Mouse (Mus musculus) Patski (cell line): Measurements from ENCODE around the gene Znhit3. TPM values are rescaled to one million over a fixed set of nuclear protein-coding genes. Genes with fewer than 3 reads are reported as not detected.

Experiments used
- ATAC-seq: fragments of 100-300 bp; one replicate; pipeline ENCODE4 v1.8.0; 2021
- CTCF ChIA-PET: fragments of 350-600 bp; sonication (Branson Sonifier 250); formaldehyde crosslinking; loops from one replicate; lab custom pipeline; 2022; ENCODE audit warnings: inconsistent platforms; lab: Charles Lee
- POLR2A ChIA-PET: fragments of 350-600 bp; sonication (Branson Sonifier 250); formaldehyde crosslinking; loops from one replicate; lab custom pipeline; 2022; ENCODE audit warnings: antibody characterized with exemption, inconsistent platforms; lab: Charles Lee
- DNase-seq: peaks from one replicate; pipeline ENCODE4 v3.0.0-alpha.2; 2011; ENCODE audit warnings: low read depth, low spot score
- H3K27me3 ChIP-seq: fragments of 371-371 bp; one replicate; pipeline ENCODE4 v1.5.1; 2021
- CTCF ChIP-seq: fragments of 100-300 bp; IDR thresholded peaks from one replicate; pipeline ENCODE4 v1.5.1; 2021
- in situ Hi-C: fragments of 300-500 bp; cut with MboI; formaldehyde crosslinking; loops from 3 replicates; pipeline ENCODE4 v1.11.1; 2018; ENCODE audit warnings: low pct_unique_long_range_greater_than_20kb, mixed read lengths
- polyA plus RNA-seq: library from polyadenylated mRNA; unstranded; gene quantifications from one replicate; pipeline ENCODE4 v1.2.3, GENCODE M21; 2021

Znhit3 gene
- polyA plus RNA-seq, 1 experiment from 2014 or later = 18.7 TPM

DNA sequence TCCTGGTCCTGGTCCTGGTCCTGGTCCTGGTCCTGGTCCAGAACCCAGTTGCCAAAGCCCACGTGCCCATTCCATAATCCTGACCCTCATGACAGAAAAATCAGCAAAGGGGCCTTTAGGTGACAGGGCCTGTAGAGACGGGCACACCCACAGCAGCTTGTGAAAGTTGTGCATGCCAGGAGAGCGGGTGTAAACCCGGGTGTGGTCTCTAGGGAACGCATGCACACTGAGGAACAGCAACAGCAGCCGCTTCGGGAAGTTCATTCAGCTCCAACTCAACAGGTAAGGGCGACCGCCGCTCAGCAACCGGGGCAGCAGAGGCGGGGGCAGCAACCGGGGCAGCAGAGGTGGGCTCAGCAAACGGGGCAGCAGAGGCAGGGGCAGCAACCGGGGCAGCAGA, 23.1 kb downstream of the Znhit3 start:
- POLR2A ChIA-PET = no interaction called here
- no peak for ATAC-seq
- no peak for TF ChIP-seq CTCF
- in situ Hi-C loops = no loop called here
- H3K27me3 ChIP-seq = no peaks in the 10 kb centered on the region
- CTCF ChIA-PET = no interaction called here
- no peak for DNase-seq

DNA sequence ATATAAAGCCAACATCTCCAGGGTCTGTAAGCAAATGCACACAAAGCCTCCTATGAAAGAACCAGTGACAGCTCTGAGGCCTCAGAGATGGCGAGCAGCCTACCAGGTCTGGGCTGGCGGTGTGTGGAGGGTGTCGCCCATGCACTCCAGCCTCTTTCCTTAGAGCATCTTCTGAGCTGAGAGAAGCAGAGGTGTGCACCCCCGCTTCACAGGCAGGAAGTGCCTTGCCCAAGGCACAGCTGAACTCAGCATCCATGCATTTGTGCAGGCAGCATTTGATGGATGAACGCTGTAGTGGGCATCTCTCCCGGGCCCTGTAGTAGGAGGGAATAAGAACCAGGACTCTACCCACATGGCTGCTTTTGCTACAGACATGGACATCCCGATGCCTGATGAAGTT, 24.5 kb downstream of the Znhit3 start:
- no peak for TF ChIP-seq CTCF
- no peaks in the 10 kb centered on the region for H3K27me3 ChIP-seq
- DNase-seq (no peak), ATAC-seq (no peak)
- in situ Hi-C loops = no loop called here
- ChIA-PET POLR2A (no interaction called here), CTCF (no interaction called here)

DNA sequence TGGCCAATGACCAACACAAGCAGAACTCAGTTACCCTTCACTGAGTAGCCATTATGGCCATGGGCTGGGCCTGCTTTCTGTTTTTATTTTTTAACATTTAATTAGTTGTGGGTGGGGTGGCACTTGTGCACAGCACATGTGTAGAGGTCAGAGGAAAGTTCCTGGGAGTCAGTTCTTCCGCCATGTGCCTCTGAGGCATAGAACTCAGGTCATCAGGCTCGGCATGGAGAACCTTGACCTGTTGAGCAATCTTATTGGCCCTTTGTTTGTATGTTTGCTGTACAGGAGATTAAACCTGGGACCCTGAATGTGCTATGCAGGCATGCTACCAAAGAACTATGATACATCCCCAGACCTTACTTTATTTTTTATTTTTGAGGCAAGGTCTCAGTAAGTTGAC, 26.7 kb downstream of the Znhit3 start:
- ChIA-PET CTCF (no interaction called here), POLR2A (no interaction called here)
- no peak for TF ChIP-seq CTCF
- no peaks in the 10 kb centered on the region for H3K27me3 ChIP-seq
- in situ Hi-C loops = no loop called here
- DNase-seq (no peak), ATAC-seq (no peak)

DNA sequence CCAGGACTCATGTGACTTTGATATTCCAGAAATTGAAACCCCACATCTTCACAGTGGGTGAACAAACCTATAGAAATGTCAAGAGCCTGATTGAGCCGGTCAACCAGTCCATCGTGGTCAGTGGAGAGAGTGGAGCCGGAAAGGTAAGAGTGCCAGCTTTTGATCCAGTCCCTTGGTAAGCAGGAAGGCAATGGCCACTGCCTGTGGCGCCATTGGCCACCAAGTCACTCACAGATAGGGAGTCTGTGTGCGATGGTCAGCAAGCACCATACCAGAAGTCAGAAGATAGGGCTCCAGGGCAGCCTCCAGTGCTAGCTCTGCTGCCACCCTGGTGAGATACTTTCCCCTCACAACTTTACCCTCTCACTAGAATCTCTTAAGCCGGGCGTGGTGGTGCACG, 28.1 kb downstream of the Znhit3 start:
- TF ChIP-seq CTCF = no peak
- ATAC-seq = no peak
- ChIA-PET CTCF (no interaction called here), POLR2A (no interaction called here)
- DNase-seq = no peak
- in situ Hi-C loops = no loop called here
- no peaks in the 10 kb centered on the region for H3K27me3 ChIP-seq

DNA sequence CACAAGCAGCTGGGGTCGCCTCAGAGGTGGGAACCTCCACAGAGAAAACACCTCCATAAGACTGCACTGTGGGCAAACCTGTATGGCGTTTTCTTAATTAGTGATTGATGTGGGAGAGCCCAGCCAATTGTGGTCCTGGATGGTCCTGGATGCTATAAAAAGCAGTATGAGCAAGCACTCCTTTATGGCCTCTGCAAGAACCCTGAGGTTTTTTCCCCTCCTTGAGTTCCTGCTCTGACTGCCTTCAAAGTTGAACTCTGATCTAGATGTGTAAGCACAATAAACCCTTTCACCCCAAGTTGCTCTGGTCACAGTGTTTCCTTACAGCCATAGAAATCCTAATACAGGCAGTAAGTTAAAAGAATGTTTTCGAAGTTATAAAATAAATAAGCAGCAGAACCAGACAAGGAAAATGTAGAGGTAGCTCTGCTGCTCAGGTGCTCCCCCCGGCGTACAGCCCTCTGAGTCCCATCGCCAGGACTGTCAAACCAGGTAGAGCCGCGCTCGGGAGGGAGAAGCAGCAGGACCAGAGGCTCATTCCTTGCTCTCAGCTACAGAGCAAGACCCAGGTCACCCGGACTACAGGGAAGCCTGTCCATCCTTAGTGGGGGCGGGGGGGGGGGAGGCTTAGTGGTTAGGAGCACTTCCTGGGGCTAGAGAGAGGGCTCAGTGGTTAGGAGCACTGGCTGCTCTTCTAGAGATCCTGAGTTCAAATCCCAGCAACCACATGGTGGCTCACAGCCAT, 29.2 kb downstream of the Znhit3 start:
- ChIA-PET POLR2A (no interaction called here), CTCF (no interaction called here)
- no peak for ATAC-seq
- DNase-seq = no peak
- no peak for TF ChIP-seq CTCF
- no peaks in the 10 kb centered on the region for H3K27me3 ChIP-seq
- in situ Hi-C loops = no loop called here

DNA sequence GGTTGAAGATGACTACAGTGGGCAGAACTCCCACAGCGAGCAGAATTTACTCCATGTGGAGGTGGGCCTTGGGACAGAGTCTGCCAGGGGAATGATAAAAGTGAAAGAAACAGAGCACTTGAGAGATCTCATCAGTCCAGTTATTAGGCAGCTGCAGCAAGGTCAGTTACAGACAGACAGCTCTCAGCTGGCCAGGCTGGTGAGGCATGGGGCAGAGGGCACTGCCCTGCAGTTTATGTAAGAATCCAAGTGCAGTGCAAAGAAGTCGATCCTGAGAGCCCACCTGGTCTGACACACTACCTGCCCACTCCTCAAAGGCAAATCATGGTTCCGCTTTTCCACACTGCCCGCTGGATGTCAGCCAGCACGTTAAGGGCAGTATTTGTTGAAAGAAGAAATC, 29.9 kb downstream of the Znhit3 start:
- ATAC-seq = no peak
- POLR2A ChIA-PET = no interaction called here
- in situ Hi-C loops = no loop called here
- no peak for TF ChIP-seq CTCF
- CTCF ChIA-PET = no interaction called here
- DNase-seq = no peak
- no peaks in the 10 kb centered on the region for H3K27me3 ChIP-seq

DNA sequence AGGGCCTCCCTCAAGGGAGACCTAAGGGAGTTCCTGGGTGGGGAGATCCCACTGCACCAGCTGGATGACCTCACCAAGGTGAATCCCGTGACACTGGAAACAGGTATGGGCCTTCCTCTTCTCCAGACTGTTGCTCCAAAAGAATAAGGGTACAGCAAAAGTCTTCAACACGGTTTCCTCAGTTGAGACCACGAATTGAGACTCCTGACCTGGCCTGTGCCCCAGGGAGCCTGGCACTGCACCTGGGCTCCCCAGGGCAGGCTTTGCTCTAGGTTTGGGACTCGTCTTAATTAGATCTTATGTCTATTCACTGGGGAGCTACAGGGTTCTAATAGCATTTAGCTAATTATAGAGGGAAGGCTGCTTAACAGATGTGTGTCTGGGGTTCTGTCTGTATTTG, 30.9 kb downstream of the Znhit3 start:
- no peaks in the 10 kb centered on the region for H3K27me3 ChIP-seq
- no peak for TF ChIP-seq CTCF
- ATAC-seq (no peak), DNase-seq (no peak)
- in situ Hi-C loops = no loop called here
- CTCF ChIA-PET = interaction anchor here (2.1 kb wide), 1 partner anchor 33 kb away, joined by 6 read pairs; no protein-coding TSS in a partner anchor
- POLR2A ChIA-PET = interaction anchor here (1.3 kb wide), 1 partner anchor 23 kb away, joined by 3 read pairs; no protein-coding TSS in a partner anchor

DNA sequence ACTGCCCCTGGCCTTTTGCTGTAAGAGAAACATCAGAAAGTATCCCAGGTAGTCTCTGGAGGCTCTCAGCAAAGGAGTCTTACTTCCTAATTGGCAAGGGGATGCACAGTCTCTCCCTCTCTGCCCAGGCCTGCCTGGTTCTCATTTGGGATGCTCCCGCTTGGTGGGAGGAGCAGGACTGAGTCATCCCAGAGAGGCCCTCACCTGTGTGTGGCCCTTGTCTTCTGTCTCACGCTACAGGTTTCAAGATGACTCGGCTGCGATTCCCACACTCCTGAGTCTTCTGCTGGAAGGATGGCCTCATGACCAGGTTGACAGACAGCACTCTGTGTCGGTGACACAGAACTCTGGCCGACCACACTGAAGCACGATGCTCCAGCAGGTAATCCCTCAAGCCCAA, 33.8 kb downstream of the Znhit3 start:
- no peak for TF ChIP-seq CTCF
- DNase-seq (no peak), ATAC-seq (no peak)
- no peaks in the 10 kb centered on the region for H3K27me3 ChIP-seq
- in situ Hi-C loops = no loop called here
- CTCF ChIA-PET = no interaction called here
- POLR2A ChIA-PET = no interaction called here

DNA sequence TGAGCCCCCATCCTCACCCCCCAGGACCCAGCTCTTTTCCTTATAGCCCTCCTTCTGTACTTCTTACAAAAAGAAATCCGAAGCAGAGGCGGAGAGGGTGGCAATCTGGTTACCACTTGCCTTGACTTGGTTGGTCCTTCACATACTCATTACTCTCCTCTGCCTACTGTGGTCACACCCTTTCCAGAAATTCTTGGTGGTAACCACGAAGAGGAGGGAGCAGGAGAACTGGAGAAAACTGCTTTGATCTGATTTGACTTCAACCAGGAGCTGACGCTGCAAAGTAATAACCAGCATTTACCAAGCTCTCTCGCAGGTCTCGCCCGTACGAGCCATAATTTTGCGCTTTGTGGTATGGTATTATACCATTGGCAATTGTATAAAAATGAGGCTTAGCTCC, 35.2 kb downstream of the Znhit3 start:
- no peak for TF ChIP-seq CTCF
- ChIA-PET POLR2A (interaction anchor here (0.8 to 3.5 kb wide), 4 partner anchors 11 to 36 kb away, joined by 3 to 25 read pairs (median 4); partner anchors contain the start of genes Ggnbp2 and Znhit3), CTCF (interaction anchor here (1.0 to 1.2 kb wide), 3 partner anchors 9 to 26 kb away, joined by 3 to 8 read pairs (median 3); no protein-coding TSS in a partner anchor)
- DNase-seq (no peak), ATAC-seq (no peak)
- in situ Hi-C loops = no loop called here
- no peaks in the 10 kb centered on the region for H3K27me3 ChIP-seq

DNA sequence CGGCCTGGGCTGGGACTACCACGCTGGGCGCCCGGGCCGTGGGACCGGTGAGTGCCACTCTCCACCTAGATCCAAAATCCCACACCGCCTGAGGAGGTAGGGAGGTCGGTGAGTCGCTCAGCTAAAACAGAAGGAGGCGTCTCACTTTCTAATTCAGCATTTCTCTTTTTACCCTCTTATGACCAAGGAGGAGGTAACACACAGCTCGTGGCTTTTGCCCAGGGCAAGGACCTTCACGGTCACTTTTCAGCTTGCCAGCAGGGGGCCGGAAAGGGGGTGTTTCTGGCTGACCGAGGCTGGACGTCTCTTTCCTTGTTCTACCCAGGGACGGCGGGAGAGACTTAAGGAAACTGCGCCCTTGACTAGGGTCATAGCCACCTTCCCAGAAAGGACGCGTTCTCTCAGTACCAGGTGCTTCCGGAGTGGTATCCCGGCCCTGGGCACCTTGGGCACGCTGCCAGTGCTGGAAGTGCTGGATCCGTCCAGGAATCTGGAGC, 35.7 kb downstream of the Znhit3 start:
- DNase-seq = no peak
- ChIA-PET POLR2A (interaction anchor here (0.5 to 3.5 kb wide), 5 partner anchors 10 to 36 kb away, joined by 3 to 25 read pairs (median 3); partner anchors contain the start of genes Ggnbp2 and Znhit3), CTCF (interaction anchor here (1.0 to 1.2 kb wide), 3 partner anchors 8 to 27 kb away, joined by 3 to 8 read pairs (median 3); no protein-coding TSS in a partner anchor)
- TF ChIP-seq CTCF = peak; percentile 65
- in situ Hi-C loops = no loop called here
- no peaks in the 10 kb centered on the region for H3K27me3 ChIP-seq
- peak; percentile 60 for ATAC-seq
